Mouse (Mus musculus) ovary, postnatal 14 days (tissue): ENCODE measurements at regions not wholly inside any gene's neighbourhood (a gene's known extent, or its start where the extent isn't known, plus 50 kb on each side); places are given as distances from the start of the nearest gene placed in this dataset.

ENCODE experiments used
- DNase-seq: peaks from one replicate; pipeline ENCODE4 v3.0.0; 2022; ENCODE audit warnings: low spot score

DNA sequence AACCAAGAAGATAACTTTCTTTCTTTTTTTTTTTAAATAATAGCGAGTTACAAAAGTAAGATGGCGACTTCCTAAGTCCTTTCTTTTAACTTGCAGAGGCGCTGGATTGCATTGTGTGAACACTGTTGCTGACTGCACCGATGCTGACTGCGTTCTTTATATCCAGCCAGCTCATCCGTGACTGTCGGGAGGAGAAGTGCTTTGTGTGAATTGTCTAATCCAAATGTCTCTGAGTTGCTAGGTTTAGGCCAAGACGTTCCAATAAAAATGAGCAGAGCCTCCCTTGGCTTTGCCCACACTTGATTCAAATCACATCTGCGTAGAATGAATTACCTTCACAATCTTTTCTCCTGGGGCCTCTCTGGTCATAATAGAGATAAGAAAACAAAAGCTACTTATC is 156.0 kb upstream of the Slc24a2 start:
- no peak for DNase-seq

- DNase-seq, result no peak
Measured at GRCm38 (mm10) chr4:87385221-87385739, 155.0 kb upstream of the Slc24a2 start.

DNA sequence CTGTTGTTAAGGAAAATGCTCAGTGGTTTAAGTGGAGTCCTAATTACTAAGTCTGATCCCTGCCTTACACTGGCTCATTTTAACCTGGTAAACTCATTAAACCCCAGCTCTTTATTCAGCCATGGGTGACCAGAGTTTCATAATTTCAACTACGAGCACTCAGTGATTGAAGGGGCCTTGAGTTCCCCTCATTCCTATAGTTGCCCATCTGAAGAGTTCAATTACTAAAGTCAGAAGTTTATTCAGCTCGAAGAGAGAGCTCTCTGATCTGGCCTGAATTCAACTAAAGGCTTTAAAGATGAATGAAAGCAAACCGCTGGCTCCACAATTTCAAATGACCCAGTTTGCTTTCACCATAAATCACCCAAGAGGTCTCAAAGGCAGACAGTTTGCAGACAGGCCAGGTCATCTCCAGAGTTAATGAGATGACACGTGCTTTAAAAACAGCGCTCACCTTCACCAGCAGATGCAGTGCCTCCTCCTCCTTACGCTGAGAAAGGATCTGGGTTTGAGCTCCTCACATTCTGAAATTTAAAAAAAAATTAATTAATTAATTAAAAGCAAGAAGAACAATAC is 154.3 kb upstream of the Slc24a2 start:
- DNase-seq, result no peak

DNA sequence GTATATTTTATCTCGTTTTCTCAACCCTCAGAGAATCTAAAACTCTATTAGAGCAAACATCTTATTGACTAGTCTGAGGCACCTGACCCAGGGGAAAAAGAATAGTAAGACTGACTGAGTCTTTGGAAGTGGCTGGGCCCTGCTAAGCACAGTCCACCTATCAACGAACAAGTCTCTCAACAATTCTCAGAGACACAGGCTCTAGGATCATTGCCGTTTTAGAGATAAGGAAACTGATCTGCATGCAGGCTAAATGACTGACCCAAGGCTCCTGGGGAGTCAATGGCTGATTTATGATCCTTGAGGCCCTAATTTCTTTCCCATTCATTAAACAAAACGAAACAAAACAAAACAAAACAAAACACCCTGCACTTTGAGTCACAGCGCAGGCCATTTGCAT is 150.4 kb upstream of the Slc24a2 start:
- DNase-seq, result no peak

DNA sequence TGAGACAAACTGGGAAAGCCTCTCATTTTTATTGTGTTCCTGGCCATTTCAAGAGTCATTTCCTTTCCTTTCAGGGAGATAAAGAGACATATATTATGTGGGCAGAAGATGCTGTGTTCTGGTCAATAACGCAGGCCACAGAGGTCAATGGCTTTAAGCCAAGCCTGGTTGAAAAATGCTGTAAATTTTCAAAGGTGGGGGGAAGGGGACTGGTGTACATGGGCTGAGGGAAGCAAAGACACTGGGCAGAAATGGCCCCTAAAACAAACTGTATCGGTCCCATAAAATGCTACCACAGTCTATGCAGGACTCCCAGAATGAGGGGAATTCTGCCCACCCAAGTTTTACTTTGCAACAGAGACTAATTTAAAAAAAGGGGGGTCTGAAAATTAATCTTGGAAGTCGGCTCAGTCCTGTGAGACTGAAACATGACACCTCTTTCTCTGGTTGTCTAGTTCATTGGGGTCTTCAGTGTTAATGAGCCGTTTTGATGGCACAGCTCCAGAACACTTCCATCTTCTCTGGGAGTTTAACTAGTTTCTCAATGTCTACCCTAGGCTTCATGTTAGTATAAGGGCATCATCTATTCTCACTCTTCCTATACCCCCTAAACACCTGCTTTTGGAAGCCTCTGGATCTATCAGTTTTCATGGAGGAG is 149.4 kb upstream of the Slc24a2 start:
- DNase-seq, result no peak

GRCm38 (mm10) chr4:87371960-87372359 is 141.7 kb upstream of the Slc24a2 start:
- DNase-seq, result no peak

DNA sequence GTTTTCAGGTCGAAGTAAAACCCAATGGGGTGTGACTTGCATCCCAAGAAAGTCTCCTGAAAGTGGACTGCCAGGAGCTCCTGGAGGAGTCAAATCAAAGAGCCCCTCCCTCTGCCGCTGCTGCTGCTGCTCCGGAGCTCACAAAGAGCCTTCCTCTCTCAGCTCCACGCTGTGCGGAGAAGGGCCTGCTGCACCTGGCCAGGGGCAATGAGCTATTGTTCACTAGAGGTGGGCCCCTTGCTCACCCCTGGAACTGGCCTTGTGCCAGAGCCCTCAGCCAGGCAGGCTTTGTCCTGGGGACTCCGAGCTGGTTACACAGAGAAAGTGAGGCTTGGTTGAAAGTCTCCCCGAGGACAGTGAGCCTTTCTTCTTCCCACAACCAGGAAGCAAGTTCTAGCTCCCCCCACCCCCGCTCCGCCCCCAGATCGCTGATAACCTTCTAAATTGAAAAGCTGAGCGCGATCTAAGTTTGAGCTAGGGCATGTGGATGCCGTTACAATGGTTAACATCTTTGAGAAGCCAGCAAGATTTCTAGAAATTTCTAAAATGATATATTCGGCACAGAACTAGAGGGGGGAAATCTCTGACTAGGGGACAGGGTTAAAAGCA is 139.5 kb upstream of the Slc24a2 start:
- peak; percentile 19 for DNase-seq

- DNase-seq, result peak; percentile 40
Measured at GRCm38 (mm10) chr4:87368413-87369160, 138.3 kb upstream of the Slc24a2 start.

DNA sequence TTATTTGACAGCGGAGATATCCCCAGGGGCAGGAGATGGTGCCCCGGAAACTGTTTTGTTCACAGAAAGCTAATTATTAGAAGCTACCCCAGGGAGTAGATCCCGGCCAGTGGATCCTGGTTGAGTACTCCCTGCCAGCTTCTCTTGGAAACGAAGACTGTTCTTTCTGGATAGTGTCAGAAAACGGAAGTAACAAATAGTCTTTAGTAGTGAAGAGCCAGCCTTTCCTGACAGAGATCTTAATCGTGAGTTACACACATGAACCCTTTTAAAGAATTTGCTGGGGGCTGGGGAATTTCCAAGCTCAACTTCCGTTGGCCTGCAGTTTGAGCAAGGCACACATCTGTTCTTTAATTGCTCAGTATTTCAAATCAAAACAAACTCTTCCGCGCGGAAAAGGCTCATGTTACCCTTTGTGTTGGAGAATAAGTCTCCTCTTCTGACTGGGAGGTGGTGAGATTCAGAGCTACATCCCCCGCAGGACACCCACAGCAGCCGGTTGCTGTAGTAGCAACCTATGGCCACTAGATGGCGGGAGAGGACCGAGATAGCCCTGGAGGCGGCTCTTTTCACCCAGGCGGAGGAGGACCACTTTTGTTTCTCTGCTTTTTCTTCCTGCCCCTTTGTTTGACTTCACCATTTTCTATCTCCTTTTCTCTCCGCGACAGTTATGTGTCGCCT is 137.6 kb upstream of the Slc24a2 start:
- peak; percentile 87 for DNase-seq

DNA sequence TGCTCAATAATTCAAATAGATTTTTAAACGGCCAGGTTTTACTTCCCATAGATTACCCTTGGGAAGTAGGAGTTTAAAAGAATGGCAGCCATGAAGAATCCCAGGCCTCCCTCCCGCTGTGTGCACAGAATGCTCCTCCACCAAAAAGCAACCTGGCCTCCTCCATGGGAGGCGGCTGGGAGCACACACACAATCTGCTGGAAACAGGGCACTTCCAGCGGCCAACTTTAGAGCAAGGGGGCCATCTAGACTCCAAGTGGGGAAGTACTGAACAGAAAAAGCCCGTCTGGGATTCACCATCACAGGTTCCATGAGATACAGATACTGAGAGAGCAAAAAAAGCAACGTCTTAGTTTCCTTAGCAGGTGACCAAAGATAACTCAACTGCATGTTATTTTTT is 131.9 kb upstream of the Slc24a2 start:
- DNase-seq, result no peak

DNA sequence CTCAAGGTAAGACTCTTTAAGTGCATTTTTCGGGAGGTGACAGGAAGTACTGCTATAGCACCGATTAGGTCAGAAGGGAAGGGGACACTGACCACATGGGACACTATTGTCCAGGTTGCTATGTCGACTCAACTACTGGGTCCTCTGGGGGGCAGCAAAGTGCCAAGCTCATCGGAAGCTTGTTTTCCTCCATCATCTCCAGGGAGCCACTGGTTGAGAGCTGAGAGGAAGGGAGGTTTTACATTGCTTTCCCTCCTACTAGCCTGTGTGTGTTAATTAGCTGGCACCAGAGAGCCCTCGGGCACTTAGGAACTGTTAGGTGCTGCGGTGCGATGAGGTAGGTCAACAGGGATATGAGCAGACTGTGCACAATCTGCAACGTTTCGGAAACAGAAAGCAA is 129.2 kb upstream of the Slc24a2 start:
- peak; percentile 21 for DNase-seq

DNA sequence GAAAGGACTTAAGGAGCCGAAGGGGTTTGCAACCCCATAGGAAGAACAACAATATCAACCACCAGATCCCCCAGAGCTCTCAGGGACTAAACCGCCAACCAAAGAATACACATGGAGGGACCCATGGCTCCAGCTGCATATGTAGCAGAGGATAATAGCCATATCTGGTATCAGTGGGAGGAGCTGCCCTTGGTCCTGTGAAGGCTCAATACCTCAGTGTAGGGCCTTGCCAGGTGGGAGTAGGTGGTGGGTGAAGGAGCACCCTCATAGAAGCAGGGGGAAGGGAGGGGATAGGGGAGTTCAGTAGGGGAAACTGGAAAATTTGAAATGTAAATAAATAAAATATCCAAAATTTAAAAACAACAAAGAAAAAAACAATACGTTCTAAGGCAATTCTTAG is 128.7 kb upstream of the Slc24a2 start:
- DNase-seq, result no peak

- DNase-seq, result no peak
Measured at GRCm38 (mm10) chr4:87332968-87333367, 102.7 kb upstream of the Slc24a2 start.

DNA sequence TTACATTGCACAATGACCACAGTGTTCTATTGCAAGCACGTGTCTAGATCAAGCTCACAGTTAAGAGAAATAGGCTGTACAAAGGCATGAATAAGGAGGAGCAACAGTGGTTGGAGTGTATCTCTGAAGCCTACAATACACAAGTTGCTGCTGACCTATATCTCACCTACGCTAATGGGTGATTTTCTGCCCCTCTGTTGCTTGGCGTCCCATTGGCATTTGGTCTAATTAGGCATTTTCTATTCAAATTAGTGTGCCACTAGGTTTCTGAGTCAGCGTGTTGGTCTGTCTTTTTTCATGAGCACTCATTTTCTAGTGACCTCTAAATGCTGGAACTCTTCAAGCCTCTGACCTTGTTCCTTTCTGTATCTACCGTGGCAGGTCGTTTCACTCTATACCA is 98.9 kb upstream of the Slc24a2 start:
- DNase-seq, result no peak

DNA sequence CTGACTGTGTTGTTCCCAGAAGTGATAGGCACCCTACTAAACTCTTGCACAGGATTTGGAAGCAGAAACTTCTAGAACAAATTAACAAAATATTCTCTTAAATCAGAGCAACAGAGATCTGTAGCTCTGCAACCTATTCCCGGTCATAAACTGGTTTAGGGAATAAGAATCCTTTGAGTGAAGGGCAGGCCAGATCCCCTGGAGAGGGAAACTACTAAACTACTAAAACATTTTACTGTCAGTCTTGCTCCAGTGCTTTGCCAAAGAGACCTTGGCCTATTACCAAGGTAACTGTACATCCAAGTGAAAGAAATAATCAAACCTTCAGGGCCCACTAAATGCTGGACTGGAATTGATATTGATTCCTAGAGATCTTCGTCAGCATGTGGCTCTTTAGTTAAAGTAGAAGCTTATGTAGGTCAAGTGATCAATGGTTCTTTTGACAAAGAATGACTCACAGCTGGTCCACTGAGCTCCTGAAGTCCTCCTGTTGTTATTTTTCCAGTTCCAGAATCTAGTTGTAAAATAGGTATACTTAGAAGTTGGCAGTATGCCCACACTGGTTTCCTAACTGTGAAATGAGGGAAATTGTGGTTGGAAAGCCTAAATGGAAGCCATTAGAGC is 91.6 kb upstream of the Slc24a2 start:
- DNase-seq, result no peak

DNA sequence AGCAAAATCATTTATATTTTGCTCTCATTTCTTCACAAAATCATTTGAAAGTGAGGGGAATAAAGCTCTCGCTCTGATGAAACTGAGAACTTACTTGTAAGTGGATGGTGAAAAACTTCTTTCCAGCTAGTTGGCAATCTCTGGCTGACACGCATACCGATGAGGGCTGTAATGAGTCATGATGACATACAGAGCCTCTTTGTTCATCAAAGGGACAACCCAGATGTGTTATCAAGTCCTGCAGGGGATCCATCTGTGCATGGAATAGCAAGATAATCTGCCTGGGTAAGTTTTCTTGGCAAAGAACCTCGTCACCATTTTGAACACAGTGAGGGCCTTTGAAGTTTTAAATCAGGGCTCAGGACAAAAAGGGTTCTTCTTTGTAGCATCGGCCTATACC is 67.9 kb upstream of the Slc24a2 start:
- DNase-seq, result no peak

DNA sequence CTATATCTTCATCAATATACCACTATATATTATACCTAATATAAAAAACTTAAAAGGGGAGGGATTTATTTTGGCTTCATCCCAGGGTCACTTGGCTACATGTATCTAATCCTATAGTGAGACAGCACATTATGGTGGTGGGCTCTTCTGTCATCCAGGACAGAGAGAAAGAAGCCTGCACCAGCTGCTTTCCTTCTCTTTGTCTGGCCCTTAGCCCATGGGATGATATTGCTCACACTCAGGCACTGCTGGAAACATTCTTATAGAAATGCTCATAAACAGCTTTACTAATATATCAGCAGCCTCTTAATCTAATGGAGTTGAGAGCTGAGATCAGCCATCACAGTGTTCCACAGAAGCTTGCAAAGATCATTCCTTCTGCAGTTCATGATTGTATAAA is 64.3 kb upstream of the Slc24a2 start:
- no peak for DNase-seq
